Mouse (Mus musculus) cerebellum, adult 2 months (tissue): ENCODE results near the gene Rpl36.

Experiments
- CTCF ChIP-seq: fragments of 200-500 bp; IDR thresholded peaks from 2 replicates; pipeline ENCODE4 v1.5.1; 2011; ENCODE audit warnings: low read depth, mild to moderate bottlenecking, control low read depth, low read length, moderate library complexity, borderline replicate concordance; ENCODE audit not compliant: insufficient read depth
- POLR2A ChIP-seq: fragments of 200-500 bp; IDR thresholded peaks from 2 replicates; pipeline ENCODE4 v1.6.1; 2011; ENCODE audit warnings: low read length, control low read depth, borderline replicate concordance; ENCODE audit not compliant: insufficient read depth

DNA sequence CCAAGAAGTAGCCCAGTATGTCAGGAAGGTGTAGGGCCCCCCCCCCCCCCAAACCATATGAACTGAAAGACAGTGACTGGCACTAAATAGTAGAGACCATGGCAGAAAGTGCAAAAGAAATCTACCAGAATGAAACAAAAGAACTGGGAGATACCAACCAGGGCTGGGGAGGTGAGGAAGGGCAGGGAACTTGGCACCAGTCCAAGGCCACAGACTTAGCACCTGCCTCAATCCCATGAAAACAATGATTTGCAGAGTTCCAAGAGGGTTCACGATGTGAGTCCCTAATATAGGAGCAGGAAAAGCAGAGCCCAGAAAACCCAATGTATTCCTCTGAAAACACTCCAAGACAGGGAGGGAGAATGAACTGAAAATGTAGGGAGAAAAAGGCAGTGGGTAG lies 41.1 kb upstream of the Rpl36 start:
- TF ChIP-seq CTCF = no peak
- TF ChIP-seq POLR2A = no peak
